Mouse (Mus musculus) MN1 (cell line): ENCODE data around the gene Cramp1l.
"Not testable (repeated sequence)": the region's sequence is repeated elsewhere in the genome, so short reads cannot be mapped to it uniquely, and the experiment has no call there.

Experiments
- DNase-seq: peaks from one replicate; pipeline ENCODE4 v3.0.0-alpha.2; 2016; ENCODE audit warnings: low spot score

Cramp1l gene

DNA sequence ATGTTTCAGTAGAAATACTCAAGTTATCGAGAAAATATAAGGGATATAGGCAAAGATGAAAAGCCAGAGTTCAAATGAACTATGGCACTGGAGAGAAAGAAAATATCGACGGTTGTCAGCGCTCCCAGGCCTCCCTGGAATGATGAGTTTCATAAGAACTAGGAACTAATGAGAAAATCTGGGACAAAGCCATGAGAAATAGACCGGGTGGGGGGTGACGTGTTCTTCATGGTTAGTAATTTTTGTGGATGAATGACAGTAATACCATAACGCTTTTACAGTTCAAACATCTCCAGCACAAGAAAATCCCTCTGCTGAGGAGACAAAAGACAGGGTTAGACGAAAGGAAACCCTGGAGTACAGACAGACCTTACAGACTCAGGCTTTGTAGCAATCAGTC lies 56.2 kb downstream of the Cramp1l start:
- no peak for DNase-seq

DNA sequence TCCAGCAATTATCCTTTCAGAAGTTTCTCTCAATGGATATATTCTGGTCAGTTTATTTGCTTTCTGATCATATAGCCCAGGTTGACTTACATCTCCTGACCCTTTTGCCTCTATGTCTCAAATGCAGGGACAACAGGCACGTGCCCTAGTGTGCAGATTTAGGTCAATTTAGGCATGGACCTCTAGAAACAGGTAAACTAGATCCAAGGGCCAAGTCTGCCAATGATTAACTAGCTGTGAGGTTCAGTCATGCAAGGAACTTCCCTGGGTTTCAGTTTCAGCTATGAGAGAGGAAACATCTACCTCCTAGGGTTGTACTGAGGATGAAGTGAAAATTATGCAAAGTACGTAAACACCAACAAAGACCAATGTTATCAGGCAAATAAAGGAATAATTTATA lies 62.3 kb downstream of the Cramp1l start:
- no peak for DNase-seq

DNA sequence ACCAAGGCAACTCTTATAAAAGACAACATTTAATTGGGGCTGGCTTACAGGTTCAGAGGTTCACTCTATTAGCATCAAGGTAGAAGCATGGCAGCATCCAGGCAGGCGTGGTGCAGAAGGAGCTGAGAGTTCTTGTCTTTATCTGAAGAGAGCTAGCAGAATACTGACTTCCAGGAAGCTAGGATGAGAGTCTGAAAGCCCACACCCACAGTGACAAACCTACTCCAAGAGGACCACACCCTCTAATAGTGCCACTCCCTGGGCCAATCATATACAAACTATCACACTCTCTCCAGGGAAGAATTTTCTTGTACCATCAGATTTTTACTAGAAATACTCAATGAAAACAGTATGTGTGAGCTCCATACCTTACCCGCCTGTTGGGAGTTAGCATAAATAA lies 64.9 kb downstream of the Cramp1l start:
- DNase-seq = no peak

DNA sequence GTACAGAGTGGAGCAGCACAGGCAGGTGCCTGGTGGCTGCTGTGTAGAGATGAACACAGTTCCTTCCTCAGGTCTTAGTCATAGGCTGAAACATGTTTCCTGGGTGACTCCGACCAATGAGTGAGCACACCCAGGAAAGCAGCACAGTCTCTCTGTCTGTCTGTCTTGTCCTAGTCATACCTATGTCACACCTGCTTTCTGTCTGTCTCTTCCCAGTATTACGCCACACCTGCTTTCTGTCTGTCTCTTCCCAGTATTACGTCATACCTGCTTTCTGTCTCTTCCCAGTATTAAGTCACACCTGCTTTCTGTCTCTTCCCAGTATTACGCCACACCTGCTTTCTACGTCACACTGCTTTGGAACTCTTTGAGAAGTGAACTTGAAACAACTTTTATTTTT lies 67.4 kb downstream of the Cramp1l start:
- DNase-seq = no peak

DNA sequence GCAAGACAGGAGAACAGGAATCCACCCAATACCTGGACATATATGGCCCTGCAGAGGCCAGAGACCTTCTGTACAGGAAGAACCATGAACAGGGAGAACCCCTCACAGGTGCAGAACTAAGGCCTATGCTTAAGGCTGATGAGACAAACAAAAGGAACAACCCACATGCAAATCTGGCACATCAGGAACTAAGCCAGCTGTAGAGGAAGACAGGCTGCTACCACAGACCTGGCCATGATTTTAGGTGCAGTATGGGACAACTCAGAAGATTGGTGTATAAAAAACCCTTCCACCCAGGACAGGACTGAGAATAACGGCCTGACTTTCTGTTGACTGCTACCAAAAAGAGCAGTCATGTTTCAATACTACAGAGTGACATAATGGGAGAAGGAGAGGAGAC lies 72.0 kb downstream of the Cramp1l start:
- DNase-seq = not testable (repeated sequence)

DNA sequence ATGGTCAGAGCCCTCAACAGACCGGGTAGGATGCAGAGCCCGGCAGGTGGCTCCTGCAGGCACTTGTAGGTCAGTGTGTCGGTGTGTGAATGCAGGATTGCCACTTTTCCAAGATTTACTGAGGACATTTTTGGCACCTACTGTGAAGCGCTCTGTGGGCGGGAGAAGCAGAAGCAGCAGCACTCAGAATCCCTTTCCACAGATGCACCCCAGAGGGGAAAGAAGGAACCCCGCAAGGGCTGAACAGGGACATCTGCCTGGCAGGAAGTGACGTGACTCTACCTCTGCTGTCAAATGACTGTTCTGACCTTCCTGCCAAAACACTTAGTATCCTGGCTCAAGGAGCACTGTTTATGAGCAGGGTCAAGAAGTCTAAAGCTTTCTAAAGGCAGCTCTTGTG lies 72.6 kb downstream of the Cramp1l start:
- DNase-seq = no peak

DNA sequence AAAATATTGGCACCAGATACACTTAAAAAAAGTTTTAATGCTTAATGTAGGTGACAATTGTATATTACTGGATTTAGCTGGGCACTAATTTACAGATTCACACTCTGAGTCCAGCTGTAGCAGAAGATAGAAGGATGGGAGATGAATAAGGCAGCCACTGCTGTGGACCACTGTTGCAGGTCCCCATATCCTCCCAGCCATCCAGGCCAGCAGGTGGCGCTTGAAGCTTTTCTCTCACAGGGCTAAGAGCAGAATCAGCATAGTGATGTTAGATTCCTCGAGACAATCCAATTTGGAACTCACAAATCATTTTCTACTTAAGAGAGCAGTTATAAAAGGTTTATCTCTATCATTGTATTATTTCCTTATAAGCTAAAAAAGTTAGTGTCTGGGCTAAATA lies 73.1 kb downstream of the Cramp1l start:
- DNase-seq = peak; percentile 25

DNA sequence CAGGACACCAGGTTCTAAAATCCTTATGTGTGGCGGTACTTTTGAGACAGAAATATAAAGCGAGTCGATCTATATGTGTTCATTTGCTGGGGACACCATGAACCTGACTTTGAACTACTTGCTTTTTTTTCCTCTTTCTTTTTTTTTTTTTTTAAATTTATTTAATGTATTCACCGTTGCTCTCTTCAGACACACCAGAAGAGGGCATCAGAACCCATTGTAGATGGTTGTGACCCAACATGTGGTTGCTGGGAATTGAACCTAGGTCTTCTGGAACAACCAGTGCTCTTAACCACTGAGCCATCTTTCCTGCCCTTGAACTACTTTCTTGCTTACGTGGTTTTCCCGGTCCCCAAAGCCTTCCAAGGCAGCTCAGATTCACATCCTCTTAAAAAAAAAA lies 78.3 kb downstream of the Cramp1l start:
- DNase-seq = no peak

DNA sequence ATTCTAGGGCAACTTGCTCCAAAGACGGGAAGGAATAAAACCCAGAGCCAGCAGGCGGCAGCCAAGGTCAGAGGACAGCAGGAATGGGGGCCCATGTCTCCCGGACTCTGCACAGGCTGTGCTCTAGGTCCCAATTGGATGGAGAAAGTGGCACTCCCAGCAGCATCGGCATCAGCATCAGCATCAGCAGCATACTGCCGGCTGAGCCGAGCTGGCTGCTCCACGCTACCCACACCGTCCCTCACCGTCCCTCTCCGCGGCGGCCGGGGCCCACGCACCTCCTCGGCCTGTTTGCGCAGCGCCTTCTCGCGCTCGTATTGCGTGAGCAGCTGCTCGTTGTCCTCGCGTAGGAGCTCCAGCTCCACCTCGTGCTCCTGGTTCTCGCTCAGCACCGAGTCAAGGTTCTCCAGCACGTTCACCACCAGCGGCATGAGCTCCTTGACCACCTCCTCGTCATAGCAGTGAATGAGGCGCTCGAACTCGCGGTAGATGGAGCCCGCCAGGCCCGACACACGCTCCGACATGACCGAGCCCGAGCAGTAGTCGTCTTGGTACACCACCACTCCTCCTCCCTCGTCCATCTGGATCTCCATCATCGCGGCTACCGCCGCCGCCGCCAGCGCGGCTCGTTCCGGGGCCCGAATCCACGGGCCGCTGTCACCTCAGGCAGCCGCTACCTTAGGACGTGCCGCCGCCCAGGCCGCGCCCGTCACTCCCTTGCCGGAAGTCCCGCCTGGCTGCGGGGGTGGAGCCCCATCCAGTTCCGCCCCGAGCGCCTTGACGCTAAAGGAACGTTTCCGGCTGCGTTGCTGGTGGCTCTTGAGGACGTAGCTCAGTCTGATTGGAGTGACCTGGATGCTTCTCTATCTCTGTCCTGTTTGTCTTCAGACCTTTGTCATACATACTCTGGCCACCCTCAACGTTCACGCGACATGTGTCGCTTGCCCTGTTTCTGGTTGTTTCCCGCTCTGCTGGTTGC lies 79.0 kb downstream of the Cramp1l start, which contains the start of gene Mapk8ip3:
TSS of gene Mapk8ip3 (minus strand) at position 719 of the 979 bp plus-strand sequence.
- peak; percentile 96 for DNase-seq

DNA sequence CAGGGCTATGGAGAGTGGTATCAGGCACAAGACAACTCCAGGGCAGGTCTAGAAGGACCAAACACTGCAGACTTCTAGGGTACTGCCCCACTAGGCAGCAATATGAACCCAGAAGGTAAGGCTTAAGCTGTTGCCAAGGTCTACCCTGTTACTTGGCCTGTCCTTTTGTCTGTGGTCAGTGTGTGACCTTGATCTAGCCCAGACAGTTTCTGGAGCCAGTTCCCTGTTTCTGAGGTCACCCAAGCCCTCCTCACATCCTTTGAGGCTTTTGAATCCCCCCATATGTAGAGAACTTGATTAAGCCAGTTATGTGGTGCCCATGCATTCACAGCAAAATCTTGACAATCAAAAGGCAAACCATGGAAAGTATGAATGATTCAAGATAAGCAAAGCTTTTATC lies 79.9 kb downstream of the Cramp1l start:
- no peak for DNase-seq

DNA sequence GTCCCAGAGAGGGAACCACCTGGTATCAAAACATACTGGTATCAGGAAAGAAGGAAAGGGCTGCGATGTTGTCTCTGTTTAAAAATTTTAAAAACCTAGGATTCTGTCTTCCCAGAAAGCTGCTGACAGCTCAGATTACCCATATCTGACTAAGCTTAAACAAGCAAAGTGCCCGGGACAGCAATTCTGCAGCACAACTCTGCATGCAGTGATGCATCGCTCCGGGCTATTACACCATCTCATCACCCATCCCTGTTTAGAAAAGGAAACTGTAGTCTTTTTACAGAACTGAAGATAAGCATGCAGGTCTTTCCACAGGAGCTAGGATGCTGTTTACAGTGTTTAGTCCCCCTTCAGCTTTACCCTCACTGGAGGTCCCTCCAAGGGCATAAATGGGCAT lies 80.7 kb downstream of the Cramp1l start:
- DNase-seq = peak; percentile 29

DNA sequence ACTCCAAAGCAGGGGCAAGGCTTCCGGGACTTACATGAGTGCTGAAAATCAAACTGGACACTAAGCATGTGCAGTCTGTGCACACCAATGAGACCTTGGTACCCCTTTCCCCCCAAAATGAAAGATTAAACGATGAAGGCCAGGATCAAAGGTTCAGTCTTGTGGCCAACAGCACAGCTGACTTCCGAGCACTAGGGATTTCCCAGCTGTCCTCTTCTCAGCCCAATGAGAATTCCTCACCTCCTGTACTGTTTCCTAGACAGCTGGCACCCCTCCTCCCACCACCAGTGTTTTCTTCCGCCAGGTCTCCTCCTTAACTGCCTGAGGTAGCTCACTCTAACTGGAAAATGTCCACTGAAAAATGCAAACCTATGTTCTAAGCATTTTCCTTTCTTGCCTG lies 82.4 kb downstream of the Cramp1l start:
- DNase-seq = no peak

DNA sequence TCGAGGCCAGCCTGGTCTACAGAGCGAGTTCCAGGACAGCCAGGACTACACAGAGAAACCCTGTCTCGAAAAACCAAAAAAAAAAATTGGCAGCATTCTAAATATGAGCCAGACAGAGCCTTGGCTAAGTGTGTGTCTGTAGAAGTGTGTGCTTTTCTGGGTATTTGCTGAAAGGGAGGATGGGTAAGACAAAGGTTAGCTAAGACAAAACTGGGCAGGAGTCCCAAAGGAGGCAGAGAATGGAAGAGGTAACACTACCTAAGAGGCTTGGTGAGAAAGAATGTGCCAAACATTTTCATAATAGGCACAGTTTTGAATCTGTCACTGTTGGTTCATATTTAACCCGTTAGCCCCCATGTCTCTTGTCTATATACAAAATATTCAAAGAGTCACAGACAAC lies 83.2 kb downstream of the Cramp1l start:
- no peak for DNase-seq

DNA sequence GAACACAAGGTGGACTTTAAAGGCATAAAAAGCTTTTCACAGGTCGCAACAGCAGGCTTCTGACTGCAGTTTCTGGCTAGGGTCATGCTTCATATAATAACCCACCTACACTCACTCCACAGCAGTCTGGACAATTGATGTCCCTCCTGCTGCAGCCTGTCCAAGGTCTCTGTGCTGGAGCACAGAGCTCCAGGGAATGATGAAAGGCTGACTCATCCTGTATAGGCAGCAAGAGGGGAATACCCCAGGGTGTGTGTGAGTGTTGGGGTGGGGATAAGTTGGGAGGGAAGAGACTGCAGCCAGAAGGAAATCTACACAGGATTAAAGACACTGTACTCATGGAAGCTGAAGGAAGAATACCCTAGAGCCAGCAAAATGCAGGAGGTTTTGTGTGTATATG lies 86.1 kb downstream of the Cramp1l start:
- DNase-seq = peak; percentile 68

DNA sequence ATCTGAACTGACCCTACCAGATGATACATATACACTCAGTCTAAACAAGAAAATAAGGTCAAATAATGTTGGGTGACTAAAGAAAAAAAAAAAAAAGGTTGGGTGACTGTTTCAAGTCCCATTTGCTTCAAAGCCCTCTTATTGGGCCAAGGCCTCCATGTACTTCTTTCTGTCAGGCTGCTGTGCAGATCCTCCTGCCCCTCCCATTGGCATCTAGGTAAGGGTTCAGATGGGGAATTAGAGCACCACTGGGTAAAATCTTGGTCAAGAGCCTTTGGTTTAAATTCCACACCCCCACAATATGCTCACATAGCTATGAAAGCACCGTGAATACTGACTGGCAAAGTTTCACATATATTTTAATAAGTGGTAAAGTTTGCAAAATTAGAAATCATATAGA lies 92.3 kb downstream of the Cramp1l start:
- DNase-seq = no peak

DNA sequence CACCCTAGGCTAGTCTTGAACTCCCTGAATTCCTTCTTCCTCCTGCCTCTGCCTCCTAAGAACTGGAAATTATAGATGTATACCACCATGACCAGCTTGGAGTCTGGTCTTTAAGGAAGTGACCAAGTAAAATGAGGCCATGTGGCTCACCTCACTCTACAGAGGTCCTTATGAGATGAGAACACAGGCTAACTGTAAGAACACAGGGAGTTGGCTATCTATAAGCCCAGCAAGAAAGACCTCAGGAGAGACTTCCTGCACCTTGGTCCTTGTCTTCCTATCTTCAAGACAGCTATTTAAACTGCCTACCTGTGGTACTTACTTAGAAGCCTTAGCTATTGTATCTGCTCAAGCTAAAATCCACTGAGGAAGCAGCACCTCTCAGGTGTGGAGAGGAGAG lies 101.6 kb downstream of the Cramp1l start:
- DNase-seq = no peak
